Mouse (Mus musculus) retina, embryonic 14.5 days (tissue): ENCODE measurements around the gene Pik3r1.

Source experiments
- DNase-seq: peaks from one replicate; pipeline ENCODE4 v3.0.0-alpha.2; 2015; ENCODE audit warnings: low spot score

Gene Pik3r1

GRCm38 (mm10) chr13:101738769-101739168 lies 29.2 kb downstream of the Pik3r1 start:
- DNase-seq: no peak

- no peak for DNase-seq
These were observed 31.3 kb downstream of the Pik3r1 start for GRCm38 (mm10) chr13:101736521-101737387.

GRCm38 (mm10) chr13:101735364-101736120 lies 32.5 kb downstream of the Pik3r1 start:
- DNase-seq: peak; percentile 64

- DNase-seq: no peak
These were observed 33.8 kb downstream of the Pik3r1 start for GRCm38 (mm10) chr13:101734227-101734626.

- no peak for DNase-seq
These were observed 35.3 kb downstream of the Pik3r1 start for GRCm38 (mm10) chr13:101732675-101733074.

GRCm38 (mm10) chr13:101731777-101732176 lies 36.2 kb downstream of the Pik3r1 start:
- DNase-seq: no peak

GRCm38 (mm10) chr13:101730351-101730750 lies 37.7 kb downstream of the Pik3r1 start:
- no peak for DNase-seq

- DNase-seq: no peak
These were observed 38.6 kb downstream of the Pik3r1 start for GRCm38 (mm10) chr13:101729248-101730055.

- peak; percentile 47 for DNase-seq
These were observed 39.2 kb downstream of the Pik3r1 start for GRCm38 (mm10) chr13:101728816-101729215.

- DNase-seq: no peak
These were observed 39.7 kb downstream of the Pik3r1 start for GRCm38 (mm10) chr13:101728300-101728699.

GRCm38 (mm10) chr13:101727837-101728236 lies 40.2 kb downstream of the Pik3r1 start:
- DNase-seq: no peak

- DNase-seq: no peak
These were observed 41.1 kb downstream of the Pik3r1 start for GRCm38 (mm10) chr13:101726922-101727321.

- no peak for DNase-seq
These were observed 46.0 kb downstream of the Pik3r1 start for GRCm38 (mm10) chr13:101721901-101722595.

GRCm38 (mm10) chr13:101721154-101721553 lies 46.9 kb downstream of the Pik3r1 start:
- no peak for DNase-seq

- DNase-seq: peak; percentile 90
These were observed 48.6 kb downstream of the Pik3r1 start for GRCm38 (mm10) chr13:101719312-101719870.

GRCm38 (mm10) chr13:101718744-101719143 lies 49.3 kb downstream of the Pik3r1 start:
- DNase-seq: no peak

- no peak for DNase-seq
These were observed 50.2 kb downstream of the Pik3r1 start for GRCm38 (mm10) chr13:101717836-101718235.

- no peak for DNase-seq
These were observed 54.5 kb downstream of the Pik3r1 start for GRCm38 (mm10) chr13:101713429-101714088.

- no peak for DNase-seq
These were observed 55.1 kb downstream of the Pik3r1 start for GRCm38 (mm10) chr13:101712720-101713428.

- DNase-seq: no peak
These were observed 55.9 kb downstream of the Pik3r1 start for GRCm38 (mm10) chr13:101712099-101712498.
